Mouse (Mus musculus): ENCODE results near the gene Mrgprb5.
"Not testable (repeated sequence)": the region's sequence is repeated elsewhere in the genome, so short reads cannot be mapped to it uniquely, and the experiment has no call there.

The Mrgprb5 gene

GRCm38 (mm10) chr7:48168919-48169318, at the start of gene Mrgprb5:
Gene Mrgprb5, minus strand, starts transcription at chr7:48169019.
- no peak for DNase-seq (ENCODE audit: low spot score)

- no peak for DNase-seq (ENCODE audit: low spot score)
These were observed 30.4 kb upstream of the Mrgprb5 start, which contains the start of gene Mrgprb4 for GRCm38 (mm10) chr7:48199188-48199587. Gene Mrgprb4, minus strand, starts transcription at chr7:48199288.

- no peak for DNase-seq (ENCODE audit: low spot score)
These were observed 1.3 kb downstream of the Mrgprb5 start for GRCm38 (mm10) chr7:48167471-48167870.

- DNase-seq (ENCODE audit: low spot score) = no peak
These were observed 30.5 kb downstream of the Mrgprb5 start for GRCm38 (mm10) chr7:48138248-48138702.

GRCm38 (mm10) chr7:48137216-48138077, 31.4 kb downstream of the Mrgprb5 start:
- no peak for DNase-seq (ENCODE audit: low spot score)

- no peak for DNase-seq (ENCODE audit: low spot score)
These were observed 36.1 kb downstream of the Mrgprb5 start for GRCm38 (mm10) chr7:48132674-48133073.

- not testable (repeated sequence) for DNase-seq (ENCODE audit: low spot score)
These were observed 36.6 kb downstream of the Mrgprb5 start for GRCm38 (mm10) chr7:48132247-48132646.

- DNase-seq (ENCODE audit: low spot score) = not testable (repeated sequence)
These were observed 37.0 kb downstream of the Mrgprb5 start for GRCm38 (mm10) chr7:48131820-48132219.

- DNase-seq (ENCODE audit: low spot score) = no peak
These were observed 45.0 kb downstream of the Mrgprb5 start for GRCm38 (mm10) chr7:48123806-48124205.
